Comparison of ENCODE assay signal across 28 mouse cellular contexts in genomic region chr16:35921676-35922235, GRCm38 (mm10). TPM values are rescaled to one million over a fixed set of nuclear protein-coding genes. Genes with fewer than 3 reads are reported as not detected.
DNase-seq lines count a peak whose midpoint lies in the region; ATAC-seq and TF ChIP-seq lines count a peak whose summit lies in the region.
"Had no signal": no experiment of that assay in that cellular context is flagged by ENCODE, and none has a peak within 500 bp of the region (broad histone marks: within the 10 kb centered on the region; RNA-seq: fewer than 3 reads in every experiment).

No protein-coding gene starts in this region.

- peaks cover 9% of the 10 kb centered on the region for H3K4me1 ChIP-seq in liver, adult 2 months (ENCODE audit: control insufficient read depth, insufficient read depth, low read length)
- no peaks in the 10 kb centered on the region for H3K4me1 ChIP-seq in liver, embryonic 12.5 days
- peaks cover 13% of the 10 kb centered on the region; the same call in 1 of the 2 replicates for H3K4me1 ChIP-seq in small intestine, adult 2 months (ENCODE audit: control insufficient read depth, insufficient read depth, insufficient read length, low read length)
- no peaks in the 10 kb centered on the region for H3K4me1 ChIP-seq in cerebellum, adult 2 months (ENCODE audit: control insufficient read depth, insufficient read depth, low read length)
- H3K4me1 ChIP-seq: forebrain, embryonic 10.5 days; forebrain, embryonic 13.5 days; heart, embryonic 12.5 days; heart, embryonic 15.5 days; hindbrain, embryonic 10.5 days; hindbrain, embryonic 13.5 days had no signal

- no peak overlapping the region for H3K9ac ChIP-seq in liver, adult 2 months (ENCODE audit: low read depth, low read length)
- no peak overlapping the region for H3K9ac ChIP-seq in liver, embryonic 12.5 days
- H3K9ac ChIP-seq: forebrain, embryonic 13.5 days; heart, embryonic 12.5 days; heart, embryonic 15.5 days; hindbrain, embryonic 13.5 days had no signal

- H3K4me3 ChIP-seq in liver, adult 2 months (ENCODE audit: insufficient read depth, low read depth, low read length) = no peak overlapping the region
- no peak overlapping the region for H3K4me3 ChIP-seq in liver, embryonic 12.5 days
- no peak overlapping the region for H3K4me3 ChIP-seq in small intestine, adult 2 months (ENCODE audit: low read depth, low read length)
- no peak overlapping the region for H3K4me3 ChIP-seq in cerebellum, adult 2 months (replicated peaks; ENCODE audit: insufficient read depth, low read depth, low read length)
- H3K4me3 ChIP-seq: forebrain, embryonic 10.5 days; forebrain, embryonic 13.5 days; heart, embryonic 12.5 days; heart, embryonic 15.5 days; hindbrain, embryonic 10.5 days; hindbrain, embryonic 13.5 days had no signal

- H3K27me3 ChIP-seq in liver, adult 2 months (ENCODE audit: control insufficient read depth, insufficient read depth, low read length) = no peaks in the 10 kb centered on the region
- no peaks in the 10 kb centered on the region for H3K27me3 ChIP-seq in liver, embryonic 12.5 days (replicated peaks)
- H3K27me3 ChIP-seq in small intestine, adult 2 months (ENCODE audit: control insufficient read depth, insufficient read depth, low read length) = no peaks in the 10 kb centered on the region
- H3K27me3 ChIP-seq in cerebellum, adult 2 months (ENCODE audit: control insufficient read depth, insufficient read depth, low read length) = no peaks in the 10 kb centered on the region
- H3K27me3 ChIP-seq: CH12.LX; forebrain, embryonic 13.5 days; heart, embryonic 12.5 days; heart, embryonic 15.5 days; hindbrain, embryonic 13.5 days had no signal

- no peak for ATAC-seq in liver, embryonic 12.5 days
- ATAC-seq: forebrain, embryonic 13.5 days; forebrain, embryonic 16.5 days; hindbrain, embryonic 16.5 days had no signal

- WGBS in liver, adult 2 months = 35% methylated on average over 2 of the region's 2 CpGs
- WGBS in liver, embryonic 12.5 days (ENCODE audit: insufficient replicate concordance) = 39% methylated on average over 2 of the region's 2 CpGs
- WGBS in small intestine, adult 2 months = 65% methylated on average over 2 of the region's 2 CpGs
- 89% methylated on average over 2 of the region's 2 CpGs for WGBS in cerebellum, adult 2 months

- DNase-seq in kidney, adult 9 months = peak; percentile 70
- DNase-seq in kidney, adult 11 months = no peak
- DNase-seq in liver, adult 2 months (ENCODE audit: extremely low read depth, low read depth, low spot score) = peak; percentile 74
- no peak for DNase-seq in heart, adult 9 months (ENCODE audit: low spot score in 2 of 2)
- DNase-seq in cerebellum, adult 2 months = no peak
- DNase-seq: adrenal gland, adult 2 months; adrenal gland, postnatal 14 days; B cell, adult 2 months; cerebellum, adult 11 months; cerebellum, adult 8-10 months; cerebellum, postnatal 10 days; cerebellum, postnatal 36 days; gastrocnemius, postnatal 10 days; gastrocnemius, postnatal 36 days; heart, postnatal 10 days; heart, postnatal 36 days had no signal

- H3K36me3 ChIP-seq in liver, adult 2 months (ENCODE audit: control insufficient read depth, insufficient read depth, low read length) = peaks cover 6% of the 10 kb centered on the region
- no peaks in the 10 kb centered on the region for H3K36me3 ChIP-seq in liver, embryonic 12.5 days
- H3K36me3 ChIP-seq in small intestine, adult 2 months (ENCODE audit: control insufficient read depth, insufficient read depth, low read length) = peaks cover 4% of the 10 kb centered on the region
- H3K36me3 ChIP-seq: forebrain, embryonic 10.5 days; heart, embryonic 12.5 days; heart, embryonic 15.5 days; hindbrain, embryonic 10.5 days; hindbrain, embryonic 13.5 days had no signal

- no peak for TF ChIP-seq POLR2A in liver, adult 2 months (IDR thresholded peaks at IDR 0.05; ENCODE audit: extremely low read depth, insufficient read depth, low read length)
- no peak for TF ChIP-seq POLR2A in small intestine, adult 2 months (IDR thresholded peaks at IDR 0.05; ENCODE audit: low read depth, low read length)
- TF ChIP-seq POLR2A in cerebellum, adult 2 months (IDR thresholded peaks at IDR 0.05; ENCODE audit: borderline replicate concordance, insufficient read depth, low read length) = no peak

- H3K27ac ChIP-seq in liver, adult 2 months (replicated peaks; ENCODE audit: insufficient read depth, low read depth, low read length) = no peak overlapping the region
- H3K27ac ChIP-seq in liver, embryonic 12.5 days = no peak overlapping the region
- H3K27ac ChIP-seq in small intestine, adult 2 months (ENCODE audit: insufficient read depth, low read depth, low read length) = 0 out of 2 replicates have a peak overlapping the region, but pooled peaks have one; percentile 6
- H3K27ac ChIP-seq in cerebellum, adult 2 months (ENCODE audit: insufficient read depth, low read length) = no peak overlapping the region
- H3K27ac ChIP-seq: forebrain, embryonic 10.5 days; forebrain, embryonic 13.5 days; heart, embryonic 15.5 days; hindbrain, embryonic 10.5 days; hindbrain, embryonic 13.5 days had no signal

- no peaks in the 10 kb centered on the region for H3K79me2 ChIP-seq in liver, adult 2 months (ENCODE audit: control insufficient read depth, insufficient read depth, low read length)

- no peak overlapping the region for H3K4me2 ChIP-seq in liver, embryonic 12.5 days
- H3K4me2 ChIP-seq: forebrain, embryonic 13.5 days; heart, embryonic 12.5 days; heart, embryonic 15.5 days; hindbrain, embryonic 13.5 days had no signal

- H3K9me3 ChIP-seq in liver, embryonic 12.5 days (replicated peaks) = no peaks in the 10 kb centered on the region
- H3K9me3 ChIP-seq: forebrain, embryonic 10.5 days; forebrain, embryonic 13.5 days; G1E; heart, embryonic 12.5 days; heart, embryonic 15.5 days; hindbrain, embryonic 10.5 days; hindbrain, embryonic 13.5 days had no signal

- TF ChIP-seq CTCF in liver, adult 2 months (IDR thresholded peaks at IDR 0.05; ENCODE audit: low read depth, low read length) = no peak
- no peak for TF ChIP-seq CTCF in small intestine, adult 2 months (IDR thresholded peaks at IDR 0.05; ENCODE audit: extremely low read depth, insufficient read length, insufficient replicate concordance, low read depth, low read length)
- no peak for TF ChIP-seq CTCF in cerebellum, adult 2 months (IDR thresholded peaks at IDR 0.05; ENCODE audit: borderline replicate concordance, insufficient read depth, low read depth, low read length)

RNA-seq across cellular contexts. Expression of gene Parp9, which starts 16.5 kb away (rescaled TPM):
- total RNA-seq in liver, adult 2 months (2014; rRNA removed) = 36.0 and 63.5 TPM in 2 replicates
- 11.9 and 13.7 TPM in 2 replicates for polyA plus RNA-seq in liver, adult 2 months (2012; rRNA removed)
- polyA plus RNA-seq in liver, embryonic 12.5 days (2016; fragmentation: Nextera tagmentation; extraction: Ambion mirVana) = 5.7 and 5.8 TPM in 2 replicates
- polyA plus RNA-seq in small intestine, adult 2 months (2012; rRNA removed) = 2.6 and 7.6 TPM in 2 replicates
- 2.6 and 2.9 TPM in 2 replicates for polyA plus RNA-seq in cerebellum, adult 2 months (2012; rRNA removed)

RNA-seq across cellular contexts. Expression of gene Dtx3l, which starts 17.2 kb away (rescaled TPM):
- 26.0 and 31.6 TPM in 2 replicates for total RNA-seq in liver, adult 2 months (2014; rRNA removed)
- 11.2 and 12.2 TPM in 2 replicates for polyA plus RNA-seq in liver, adult 2 months (2012; rRNA removed)
- polyA plus RNA-seq in liver, embryonic 12.5 days (2016; fragmentation: Nextera tagmentation; extraction: Ambion mirVana) = 3.4 and 3.5 TPM in 2 replicates
- polyA plus RNA-seq in small intestine, adult 2 months (2012; rRNA removed) = 5.5 and 16.7 TPM in 2 replicates
- 2.2 and 2.5 TPM in 2 replicates for polyA plus RNA-seq in cerebellum, adult 2 months (2012; rRNA removed)

RNA-seq across cellular contexts. Expression of gene Parp14, which starts 50.4 kb away (rescaled TPM):
- total RNA-seq in liver, adult 2 months (2014; rRNA removed) = 19.5 and 24.5 TPM in 2 replicates
- 3.3 and 4.5 TPM in 2 replicates for polyA plus RNA-seq in liver, adult 2 months (2012; rRNA removed)
- 0.81 and 1.2 TPM in 2 replicates for polyA plus RNA-seq in liver, embryonic 12.5 days (2016; fragmentation: Nextera tagmentation; extraction: Ambion mirVana)
- polyA plus RNA-seq in small intestine, adult 2 months (2012; rRNA removed) = 4.5 and 17.5 TPM in 2 replicates
- polyA plus RNA-seq in cerebellum, adult 2 months (2012; rRNA removed) = 1.2 TPM in 2 replicates

RNA-seq across cellular contexts. Expression of gene Kpna1, which starts 56.8 kb away (rescaled TPM):
- total RNA-seq in liver, adult 2 months (2014; rRNA removed) = 21.1 and 21.4 TPM in 2 replicates
- 5.7 and 6.1 TPM in 2 replicates for polyA plus RNA-seq in liver, adult 2 months (2012; rRNA removed)
- polyA plus RNA-seq in liver, embryonic 12.5 days (2016; fragmentation: Nextera tagmentation; extraction: Ambion mirVana) = 52.6 and 53.9 TPM in 2 replicates
- 1.2 and 2.5 TPM in 2 replicates for polyA plus RNA-seq in small intestine, adult 2 months (2012; rRNA removed)
- polyA plus RNA-seq in cerebellum, adult 2 months (2012; rRNA removed) = 46.2 and 46.6 TPM in 2 replicates

Comparison
In these comparisons a context has a peak if more than half of its experiments do, and no peak if none do; other contexts are left out.
1. DNase-seq: peak in kidney, adult 9 months (single experiment) and liver, adult 2 months (single experiment); none in kidney, adult 11 months (single experiment), heart, adult 9 months (0 of 2) and cerebellum, adult 2 months (0 of 2).